Mouse (Mus musculus): ENCODE data around the gene Gpa33. TPM values are rescaled to one million over a fixed set of nuclear protein-coding genes. Genes with fewer than 3 reads are reported as not detected.

Gene Gpa33
- total RNA-seq (2023): not detected

GRCm38 (mm10) chr1:166130224-166130860, at the start of gene Gpa33:
Gene Gpa33, plus strand, starts transcription at chr1:166130238.

GRCm38 (mm10) chr1:166127719-166128118, 2.3 kb upstream of the Gpa33 start, which contains the start of gene Dusp27:
Gene Dusp27, minus strand, starts transcription at chr1:166127922.

Other genes with a start within 250 kb of the Gpa33 start
- gene Pou2f1, start 127.6 kb upstream of the Gpa33 start, total RNA-seq (2023): 43.5 TPM
- gene Dusp27, start 2.3 kb upstream of the Gpa33 start, total RNA-seq (2023): not detected
- gene Mael, start 108.5 kb downstream of the Gpa33 start, total RNA-seq (2023): not detected
- 1.0 TPM for gene Ildr2, start 123.9 kb downstream of the Gpa33 start, total RNA-seq (2023)
- 28.6 TPM for gene Tada1, start 248.9 kb downstream of the Gpa33 start, total RNA-seq (2023)

Measured in CD4-positive naive resting alpha-beta T cell, adult 57 days (primary cell).